Mouse (Mus musculus): ENCODE results near the gene Cox8b. TPM values are rescaled to one million over a fixed set of nuclear protein-coding genes. Genes with fewer than 3 reads are reported as not detected.

Gene Cox8b
- total RNA-seq, 2 experiments from 2014 or later = not detected

- intact Hi-C loops (cut with DNase I) = loop anchor here (10.0 kb wide), 1 partner anchor 797 kb away; the partner anchor contains the start of gene Caly
- peak; percentile 94 to 97 for DNase-seq (ENCODE audit: extremely low spot score in 1 of 2, low spot score in 2 of 2)
These were observed 18.4 kb downstream of the Cox8b start, which contains the start of the genes Psmd13 and Sirt3 for GRCm38 (mm10) chr7:140881696-140882468. Psmd13 (plus strand) TSS chr7:140881968. Sirt3 (minus strand) TSS chr7:140882309.

GRCm38 (mm10) chr7:140880865-140881515 lies 19.3 kb downstream of the Cox8b start:
- DNase-seq (ENCODE audit: extremely low spot score in 1 of 2, low spot score in 2 of 2) = no peak
- intact Hi-C loops (cut with DNase I) = loop anchor here (10.0 kb wide), 1 partner anchor 796 kb away; the partner anchor contains the start of gene Caly

GRCm38 (mm10) chr7:140880419-140880818 lies 19.8 kb downstream of the Cox8b start:
- DNase-seq (ENCODE audit: extremely low spot score in 1 of 2, low spot score in 2 of 2) = no peak
- intact Hi-C loops (cut with DNase I) = loop anchor here (10.0 kb wide), 1 partner anchor 796 kb away; the partner anchor contains the start of gene Caly

GRCm38 (mm10) chr7:140879355-140879754 lies 20.9 kb downstream of the Cox8b start:
- intact Hi-C loops (cut with DNase I) = no loop called here
- no peak for DNase-seq (ENCODE audit: extremely low spot score in 1 of 2, low spot score in 2 of 2)

- no peak for DNase-seq (ENCODE audit: extremely low spot score in 1 of 2, low spot score in 2 of 2)
- intact Hi-C loops (cut with DNase I) = no loop called here
These were observed 22.9 kb downstream of the Cox8b start for GRCm38 (mm10) chr7:140877364-140877763.

GRCm38 (mm10) chr7:140874224-140874623 lies 26.0 kb downstream of the Cox8b start:
- intact Hi-C loops (cut with DNase I) = no loop called here
- no peak for DNase-seq (ENCODE audit: extremely low spot score in 1 of 2, low spot score in 2 of 2)

- DNase-seq (ENCODE audit: extremely low spot score in 1 of 2, low spot score in 2 of 2) = no peak
- intact Hi-C loops (cut with DNase I) = no loop called here
These were observed 35.5 kb downstream of the Cox8b start for GRCm38 (mm10) chr7:140864761-140865160.

GRCm38 (mm10) chr7:140860728-140861127 lies 39.5 kb downstream of the Cox8b start:
- intact Hi-C loops (cut with DNase I) = no loop called here
- DNase-seq (ENCODE audit: extremely low spot score in 1 of 2, low spot score in 2 of 2) = no peak

- DNase-seq (ENCODE audit: extremely low spot score in 1 of 2, low spot score in 2 of 2) = no peak
These were observed 40.2 kb downstream of the Cox8b start for GRCm38 (mm10) chr7:140859997-140860396.

GRCm38 (mm10) chr7:140858746-140859145 lies 41.5 kb downstream of the Cox8b start:
- intact Hi-C loops (cut with DNase I) = no loop called here
- no peak for DNase-seq (ENCODE audit: extremely low spot score in 1 of 2, low spot score in 2 of 2)

More at GRCm38 (mm10) chr7:140859997-140860396, 40.2 kb downstream of the Cox8b start:
- intact Hi-C loops (cut with DNase I) = no loop called here

GRCm38 (mm10) chr7:140857550-140858505 lies 42.4 kb downstream of the Cox8b start, which contains the start of gene Bet1l:
Bet1l (minus strand) TSS chr7:140857577.
- intact Hi-C loops (cut with DNase I) = no loop called here
- no peak for DNase-seq (ENCODE audit: extremely low spot score in 1 of 2, low spot score in 2 of 2)

- peak; percentile 77 to 93 for DNase-seq (ENCODE audit: extremely low spot score in 1 of 2, low spot score in 2 of 2)
- intact Hi-C loops (cut with DNase I) = no loop called here
These were observed 43.3 kb downstream of the Cox8b start, which contains the start of gene Ric8a for GRCm38 (mm10) chr7:140856785-140857549. Ric8a (plus strand) TSS chr7:140856957.

- peak; percentile 84 to 88 for DNase-seq (ENCODE audit: extremely low spot score in 1 of 2, low spot score in 2 of 2)
- intact Hi-C loops (cut with DNase I) = no loop called here
These were observed 44.1 kb downstream of the Cox8b start, which contains the start of gene Gm45785 for GRCm38 (mm10) chr7:140855860-140856784. Gm45785 (minus strand) TSS chr7:140856331.

GRCm38 (mm10) chr7:140855181-140855580 lies 45.1 kb downstream of the Cox8b start:
- DNase-seq (ENCODE audit: extremely low spot score in 1 of 2, low spot score in 2 of 2) = no peak
- intact Hi-C loops (cut with DNase I) = no loop called here

- no peak for DNase-seq (ENCODE audit: extremely low spot score in 1 of 2, low spot score in 2 of 2)
- intact Hi-C loops (cut with DNase I) = loop anchor here (5.0 kb wide), 1 partner anchor 33 kb away; no protein-coding TSS in a partner anchor
These were observed 45.8 kb downstream of the Cox8b start for GRCm38 (mm10) chr7:140854483-140854882.

- no peak for DNase-seq (ENCODE audit: extremely low spot score in 1 of 2, low spot score in 2 of 2)
- intact Hi-C loops (cut with DNase I) = loop anchor here (5.0 kb wide), 1 partner anchor 34 kb away; no protein-coding TSS in a partner anchor
These were observed 46.9 kb downstream of the Cox8b start for GRCm38 (mm10) chr7:140853386-140853785.

- DNase-seq (ENCODE audit: extremely low spot score in 1 of 2, low spot score in 2 of 2) = no peak
- intact Hi-C loops (cut with DNase I) = loop anchor here (5.0 kb wide), 1 partner anchor 35 kb away; no protein-coding TSS in a partner anchor
These were observed 48.3 kb downstream of the Cox8b start for GRCm38 (mm10) chr7:140851916-140852315.

Measured in left cerebral cortex, postnatal 10 days (tissue).